Mouse (Mus musculus): ENCODE data around the gene Tesc.

Tesc gene

DNA sequence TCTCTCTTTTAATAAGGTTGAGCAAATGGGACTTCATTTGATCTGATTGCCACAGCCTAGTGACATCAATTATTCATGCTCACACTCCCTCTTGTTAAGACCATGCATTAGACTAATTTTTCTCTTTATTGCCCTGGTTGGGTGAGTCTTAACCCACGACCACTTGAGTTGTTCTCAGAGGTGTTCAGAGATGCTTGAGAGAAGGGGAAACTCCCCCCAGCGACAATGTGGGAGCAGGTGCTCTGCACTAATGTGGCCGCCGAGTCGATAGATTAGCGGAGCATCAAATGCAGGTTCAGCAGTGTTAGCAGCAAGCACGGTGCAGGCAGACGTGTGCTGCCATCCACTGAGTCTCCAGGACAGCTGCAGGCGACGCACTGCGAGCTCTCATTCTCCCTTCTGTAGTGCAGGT is 52.3 kb downstream of the Tesc start:
- DNase-seq: peak; percentile 43

DNA sequence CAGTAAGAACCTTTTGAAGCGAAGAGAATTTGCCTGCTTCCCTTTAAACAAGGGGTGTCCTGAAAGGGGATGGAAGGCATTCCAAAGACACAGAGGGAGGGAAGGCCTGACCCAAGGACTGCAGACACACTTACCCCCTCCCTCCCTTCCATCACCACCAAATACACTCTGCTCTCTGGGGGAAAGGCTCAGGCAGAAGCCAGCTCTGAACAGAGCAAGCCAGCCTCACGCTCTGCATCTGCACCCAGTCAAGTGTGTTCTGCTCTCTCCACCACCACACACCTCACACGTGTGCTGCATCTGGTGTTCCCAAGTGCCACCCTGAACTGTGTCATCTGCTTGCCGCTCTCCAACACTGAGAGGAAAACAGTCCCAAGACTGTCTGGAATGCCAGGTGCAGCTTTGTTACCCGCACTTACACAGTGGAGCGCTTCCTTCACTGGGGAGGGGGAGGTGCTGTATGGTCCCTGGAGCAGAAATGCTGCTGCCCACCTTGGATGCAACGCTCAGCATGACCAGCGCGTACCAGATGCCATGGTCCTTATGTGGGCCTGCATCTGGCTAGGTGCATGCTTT is 53.9 kb downstream of the Tesc start:
- peak; percentile 66 for DNase-seq

- DNase-seq: peak; percentile 83
Measured at GRCm38 (mm10) chr5:118081996-118082395, 54.5 kb downstream of the Tesc start.

DNA sequence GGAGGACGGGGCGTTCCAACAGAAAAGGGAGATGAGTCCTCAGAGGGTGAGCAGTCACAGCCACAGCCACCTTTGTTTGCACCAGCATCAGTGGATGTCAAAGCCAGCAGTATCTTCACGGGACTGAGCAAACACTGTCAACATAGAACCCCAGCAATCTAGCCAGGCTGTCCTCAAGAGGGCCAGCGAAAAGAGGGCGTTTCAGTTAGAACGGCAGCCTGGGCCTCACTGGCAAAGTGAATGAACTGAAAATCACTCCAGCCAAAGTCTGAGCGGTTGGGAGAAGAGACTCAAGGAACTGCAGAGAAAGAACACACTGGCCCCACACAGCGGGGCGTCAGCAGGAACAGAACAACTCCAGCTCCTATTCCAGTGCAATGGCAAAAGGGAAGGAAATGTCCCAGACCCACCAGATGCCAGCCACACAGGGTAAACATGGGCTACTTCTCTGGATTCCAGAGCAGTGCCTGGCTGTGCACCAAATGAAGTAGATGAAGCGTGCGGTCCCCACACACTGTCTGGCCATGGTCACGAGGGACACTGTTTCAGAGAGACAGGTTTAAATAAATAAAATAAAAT is 55.6 kb downstream of the Tesc start:
- no peak for DNase-seq

- DNase-seq: no peak
Measured at GRCm38 (mm10) chr5:118084171-118084727, 56.7 kb downstream of the Tesc start.

DNA sequence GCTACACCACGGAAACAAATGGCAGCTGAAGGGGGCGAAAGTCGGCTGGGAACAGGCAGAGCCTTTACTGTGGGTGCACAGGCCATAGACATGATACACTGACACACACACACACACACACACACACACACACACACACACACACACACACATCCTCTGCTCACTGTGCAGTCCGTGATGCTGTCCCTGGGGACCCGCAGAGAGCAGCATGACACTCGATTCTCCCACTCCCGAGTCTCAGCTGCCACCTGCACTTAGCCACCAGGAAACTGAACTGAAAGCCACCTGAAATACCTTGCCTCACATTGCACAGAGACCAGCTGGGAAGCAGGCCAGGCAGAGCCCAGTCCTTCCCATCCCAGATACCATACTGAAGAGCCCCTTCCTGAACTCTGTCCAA is 57.8 kb downstream of the Tesc start:
- peak; percentile 51 for DNase-seq

DNA sequence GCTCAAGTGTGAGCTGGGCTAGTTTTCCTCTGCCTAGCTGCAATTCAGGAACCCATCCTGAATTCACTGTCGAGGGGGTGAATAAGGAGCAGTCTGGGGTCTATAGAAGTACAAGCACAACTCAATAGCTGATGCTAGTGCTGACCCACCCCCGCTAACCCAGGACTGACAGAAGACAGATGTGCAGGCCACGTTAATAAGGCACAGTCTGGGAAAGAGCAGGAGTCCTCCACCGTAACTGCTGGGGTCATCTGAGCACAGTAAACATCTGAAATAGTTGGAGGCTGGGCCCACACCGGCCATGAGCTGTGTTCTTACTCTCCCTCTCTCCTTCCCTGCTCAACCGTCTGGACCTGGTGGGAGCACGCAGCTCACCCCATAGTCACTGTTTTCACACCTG is 59.4 kb downstream of the Tesc start:
- no peak for DNase-seq

GRCm38 (mm10) chr5:118089102-118089501 is 61.6 kb downstream of the Tesc start:
- DNase-seq: no peak

DNA sequence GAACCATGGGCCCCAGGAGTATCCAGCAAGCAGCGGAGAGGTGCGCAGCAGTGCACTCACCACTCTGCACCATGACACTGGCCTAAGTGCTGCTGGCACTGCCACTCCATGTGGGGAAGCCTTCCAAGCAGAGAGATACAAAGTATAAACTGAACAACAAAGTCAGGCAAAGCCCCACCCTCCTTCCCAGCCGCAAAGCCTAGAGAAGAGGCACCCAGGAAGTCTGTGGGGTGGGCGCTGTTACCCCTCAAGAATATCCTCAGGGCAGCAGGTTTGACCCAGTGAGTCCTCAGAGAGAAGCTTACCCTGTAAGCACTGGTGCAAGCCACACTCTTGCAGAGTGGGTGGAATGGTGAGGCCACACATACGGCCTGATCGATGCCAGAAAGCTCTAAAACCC is 62.6 kb downstream of the Tesc start:
- DNase-seq: peak; percentile 52

- DNase-seq: peak; percentile 70
Measured at GRCm38 (mm10) chr5:118090837-118091236, 63.3 kb downstream of the Tesc start.

DNA sequence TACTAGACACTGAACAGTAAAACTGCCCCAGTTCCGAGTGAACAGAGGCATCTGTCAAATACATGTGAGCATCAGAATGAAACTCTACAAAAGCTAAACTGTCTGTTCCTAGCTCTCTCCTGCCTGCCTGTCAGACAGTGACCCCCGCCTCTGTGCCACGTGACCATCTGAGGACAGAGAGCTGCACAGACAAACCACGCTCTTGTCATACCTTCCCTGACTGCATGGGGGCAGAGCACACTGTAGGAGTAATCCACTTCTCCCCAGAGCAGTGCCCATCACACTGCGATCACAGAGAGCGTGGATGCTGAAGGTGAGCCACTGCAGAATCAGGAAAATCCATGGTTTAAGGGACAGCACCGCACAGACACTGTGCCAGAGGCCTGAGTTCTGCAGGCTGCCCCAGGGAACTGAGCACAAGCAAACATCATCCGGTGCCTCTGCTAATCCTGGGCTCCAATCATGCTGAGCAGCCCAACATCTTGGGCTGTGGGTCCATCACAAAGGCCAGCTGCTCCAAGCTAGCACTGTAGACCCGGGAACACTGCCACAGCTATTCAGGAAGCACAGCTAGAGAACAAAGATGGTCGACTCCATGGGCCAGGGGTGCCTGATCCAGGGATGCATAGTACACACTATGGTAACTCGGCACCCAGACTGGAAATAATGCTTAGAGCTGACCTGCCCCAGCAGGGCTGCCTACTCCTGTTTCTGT is 65.9 kb downstream of the Tesc start:
- peak; percentile 41 for DNase-seq

- no peak for DNase-seq
Measured at GRCm38 (mm10) chr5:118095433-118095832, 67.9 kb downstream of the Tesc start.

DNA sequence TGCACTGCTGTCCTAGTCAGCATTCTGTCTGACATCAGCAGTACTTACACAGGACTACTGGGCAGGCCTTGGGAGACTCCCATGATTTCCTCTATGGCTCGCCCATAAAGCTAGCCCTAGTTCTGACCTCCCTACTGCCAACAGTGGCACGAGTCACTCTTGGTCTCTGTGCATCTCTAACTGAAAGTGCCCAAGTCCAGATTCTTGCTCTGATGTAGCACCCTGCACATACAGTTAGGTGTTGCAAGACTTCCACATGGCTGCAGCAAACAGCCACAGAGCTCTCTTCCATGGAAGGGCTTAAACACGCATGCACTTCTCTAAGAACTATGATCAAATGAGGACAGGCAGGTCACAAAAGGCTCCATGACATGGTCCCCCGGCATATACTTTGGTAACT is 68.3 kb downstream of the Tesc start:
- DNase-seq: no peak

DNA sequence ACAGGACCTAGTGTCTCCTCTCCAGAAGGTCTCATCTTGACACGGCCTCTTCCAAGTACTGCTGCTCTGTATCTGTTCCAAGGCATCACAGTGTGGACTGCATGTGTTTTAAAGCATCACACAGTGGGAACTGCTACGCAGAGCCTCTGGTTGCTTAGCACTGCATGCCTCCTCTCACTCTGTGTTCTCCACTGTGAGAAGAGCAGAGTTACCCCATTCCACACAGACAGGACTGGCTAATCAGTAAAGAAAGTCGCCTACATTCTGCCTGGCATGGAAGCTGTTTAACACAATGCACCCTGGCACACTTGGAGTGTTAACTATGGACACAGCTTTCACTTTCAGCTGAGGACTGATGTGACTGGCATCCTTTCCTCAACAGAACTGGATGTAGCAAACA is 68.8 kb downstream of the Tesc start:
- no peak for DNase-seq

- DNase-seq: peak; percentile 12
Measured at GRCm38 (mm10) chr5:118099069-118099869, 71.7 kb downstream of the Tesc start.

DNA sequence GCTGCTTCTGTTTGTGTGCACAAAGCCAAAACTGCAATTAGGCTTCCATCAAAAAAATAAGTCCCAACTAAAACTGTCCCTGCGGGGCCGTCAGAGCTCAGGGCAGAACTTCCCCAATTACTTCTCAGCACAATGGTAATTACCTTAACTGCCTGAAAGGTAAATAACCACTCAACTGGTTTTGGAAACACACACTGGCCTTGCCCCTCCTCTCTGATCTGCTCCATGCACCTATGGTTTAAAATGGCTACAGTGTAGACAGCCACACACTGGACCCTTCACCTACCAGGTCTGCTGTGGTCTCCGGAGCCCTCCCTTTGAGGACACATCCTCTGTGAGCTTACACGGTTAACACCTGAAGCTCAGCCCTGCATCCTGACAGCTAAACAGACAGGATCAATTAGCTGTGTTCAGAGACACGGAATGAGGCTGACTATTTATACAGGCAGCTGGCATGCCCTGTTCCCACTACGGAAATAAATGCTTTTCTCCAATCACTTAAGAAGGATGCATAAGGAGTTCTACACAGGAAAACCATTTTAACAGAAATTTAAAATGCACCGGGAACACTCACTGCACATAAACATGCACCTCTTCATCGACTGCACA is 72.4 kb downstream of the Tesc start:
- no peak for DNase-seq

GRCm38 (mm10) chr5:118105536-118105935 is 78.0 kb downstream of the Tesc start:
- no peak for DNase-seq

DNA sequence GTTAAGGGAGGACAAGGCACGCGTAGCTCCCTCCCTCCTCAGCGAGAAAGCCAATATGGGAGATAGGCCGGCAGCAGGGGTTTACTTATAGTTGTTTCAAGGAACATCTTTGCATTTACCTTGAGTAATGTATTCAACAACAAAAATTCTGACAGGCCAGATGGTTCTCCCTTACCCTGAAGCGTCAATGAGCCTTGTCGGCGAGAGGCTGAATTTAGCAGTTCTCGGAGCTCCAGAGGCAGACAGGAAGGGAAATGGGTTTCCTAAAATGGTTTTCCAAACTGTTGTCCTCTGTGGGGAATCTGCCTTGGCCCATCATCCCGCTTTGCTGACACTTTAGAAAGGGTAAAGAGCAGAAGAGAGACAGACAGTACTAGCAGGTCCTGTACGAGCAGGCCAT is 79.1 kb downstream of the Tesc start:
- no peak for DNase-seq

DNA sequence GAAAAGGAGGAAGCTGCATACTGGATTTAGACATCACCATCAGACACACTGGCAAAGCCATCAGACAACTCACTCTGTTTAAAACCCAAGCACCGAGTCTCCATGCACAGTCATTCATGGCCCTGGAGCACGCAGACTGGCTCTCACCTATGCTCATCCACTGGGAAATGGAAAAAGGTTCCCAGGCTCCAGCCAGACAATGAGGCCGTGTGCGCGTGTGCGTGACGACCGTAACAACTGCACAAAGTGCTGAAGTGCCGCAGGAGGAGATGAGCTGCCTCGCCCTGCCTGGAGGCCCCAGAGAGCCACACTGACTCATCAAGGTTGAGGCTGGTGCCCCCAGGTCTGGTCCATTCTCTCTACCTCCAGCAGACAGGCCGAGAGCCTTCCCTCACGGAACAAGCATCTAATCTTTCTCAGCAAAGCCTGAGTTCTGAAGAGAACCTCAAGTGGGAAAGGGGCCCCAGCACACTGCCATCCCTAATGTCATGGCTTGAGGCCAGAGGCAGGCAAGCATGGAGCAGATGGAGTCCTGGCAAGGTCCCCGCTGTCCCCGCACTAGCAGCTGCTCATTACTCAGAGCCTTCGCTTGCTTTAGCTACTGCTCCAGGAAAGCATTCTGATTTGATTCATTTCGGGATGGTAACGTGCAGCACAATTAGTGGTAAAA is 80.7 kb downstream of the Tesc start:
- DNase-seq: no peak

GRCm38 (mm10) chr5:118108794-118109440 is 81.4 kb downstream of the Tesc start:
- no peak for DNase-seq

Data from thymus, postnatal 14 days (tissue).